Mouse (Mus musculus) MEL (cell line): ENCODE measurements around the gene Mycn.

Experiments
- CHD2 ChIP-seq: IDR thresholded peaks from 2 replicates; pipeline ENCODE4 v1.6.1; 2011; ENCODE audit warnings: low read length, improper control_type of control experiment
- CTCF ChIP-seq, 3 experiments: IDR thresholded peaks in 2 of 3; conservative IDR thresholded peaks in 1 of 3; 2 replicates each; pipeline ENCODE4 v1.5.1; 2011 to 2012; ENCODE audit warnings: low read length in 3 of 3, low read depth in 2 of 3, mild to moderate bottlenecking in 2 of 3, improper control_type of control experiment in 1 of 3, inconsistent platforms in 1 of 3, mixed read lengths in 1 of 3, moderate library complexity in 1 of 3; ENCODE audit not compliant: control insufficient read depth in 1 of 3, insufficient read depth in 1 of 3, poor library complexity in 1 of 3, severe bottlenecking in 1 of 3
- EP300 ChIP-seq, 2 experiments: IDR thresholded peaks; 2 replicates each; pipeline ENCODE4 v1.6.1; 2011; ENCODE audit warnings: improper control_type of control experiment in 2 of 2, low read length in 2 of 2, low read depth in 1 of 2, mild to moderate bottlenecking in 1 of 2
- ETS1 ChIP-seq: IDR thresholded peaks from 2 replicates; pipeline ENCODE4 v1.6.1; 2012; ENCODE audit warnings: low read depth, mild to moderate bottlenecking, inconsistent platforms, low read length, improper control_type of control experiment, moderate library complexity
- HCFC1 ChIP-seq: IDR thresholded peaks from 2 replicates; pipeline ENCODE4 v1.6.1; 2012; ENCODE audit warnings: low read depth, mild to moderate bottlenecking, inconsistent platforms, low read length, improper control_type of control experiment, moderate library complexity
- KAT2A ChIP-seq: conservative IDR thresholded peaks from 2 replicates; pipeline ENCODE4 v1.6.1; 2012; ENCODE audit warnings: low read depth, low read length, improper control_type of control experiment, inconsistent platforms
- MEF2A ChIP-seq: IDR thresholded peaks from 2 replicates; pipeline ENCODE4 v1.6.1; 2014; ENCODE audit warnings: low read depth, mild to moderate bottlenecking, inconsistent platforms, low read length, improper control_type of control experiment; ENCODE audit not compliant: poor library complexity, insufficient replicate concordance, severe bottlenecking; ENCODE audit errors: extremely low read depth
- POLR2A ChIP-seq, 2 experiments: IDR thresholded peaks; 2 replicates each; pipeline ENCODE4 v1.6.1; 2011 to 2012; ENCODE audit warnings: low read length in 2 of 2, mild to moderate bottlenecking in 2 of 2, control low read depth in 1 of 2, improper control_type of control experiment in 1 of 2, low read depth in 1 of 2, moderate library complexity in 1 of 2; ENCODE audit not compliant: control insufficient read depth in 1 of 2, insufficient read depth in 1 of 2, poor library complexity in 1 of 2
- POLR2AphosphoS2 ChIP-seq: IDR thresholded peaks from 2 replicates; pipeline ENCODE4 v1.6.1; 2011; ENCODE audit warnings: low read length, improper control_type of control experiment
- POLR2AphosphoS5 ChIP-seq: IDR thresholded peaks from 2 replicates; pipeline ENCODE4 v1.6.1; 2012; ENCODE audit warnings: low read depth, borderline replicate concordance, mild to moderate bottlenecking, inconsistent platforms, low read length, moderate library complexity, mixed read lengths
- SIN3A ChIP-seq: IDR thresholded peaks from 2 replicates; pipeline ENCODE4 v1.6.1; 2012; ENCODE audit warnings: low read length, improper control_type of control experiment, inconsistent platforms
- SMC3 ChIP-seq: IDR thresholded peaks from 2 replicates; pipeline ENCODE4 v1.6.1; 2011; ENCODE audit warnings: low read depth, low read length, improper control_type of control experiment
- UBTF ChIP-seq: IDR thresholded peaks from 2 replicates; pipeline ENCODE4 v1.6.1; 2012; ENCODE audit warnings: low read depth, mild to moderate bottlenecking, inconsistent platforms, low read length, improper control_type of control experiment, moderate library complexity, borderline replicate concordance; ENCODE audit not compliant: insufficient read depth
- ZMIZ1 ChIP-seq: IDR thresholded peaks from 2 replicates; pipeline ENCODE4 v1.6.1; 2012; ENCODE audit warnings: low read depth, mild to moderate bottlenecking, inconsistent platforms, low read length, improper control_type of control experiment, moderate library complexity

DNA sequence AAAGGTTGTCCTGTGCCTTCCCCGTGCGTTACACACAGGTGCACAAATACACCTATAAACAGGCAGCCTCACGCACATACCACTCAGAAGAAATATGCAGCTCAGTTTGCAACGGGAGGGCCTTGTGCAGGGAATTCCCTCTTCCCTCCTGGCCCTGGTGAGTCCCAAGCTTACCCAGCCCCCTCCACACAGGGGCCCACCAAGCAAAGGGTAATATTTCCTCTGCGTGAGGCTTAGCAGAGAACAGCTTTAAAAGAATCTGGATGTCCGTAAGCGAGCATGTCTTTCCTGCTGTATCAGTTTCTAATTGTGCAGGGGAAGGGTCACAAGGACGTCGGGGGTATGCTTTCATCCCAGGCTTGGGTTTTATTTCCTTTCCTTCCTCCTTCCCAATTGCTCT lies 25.4 kb downstream of the Mycn start:
- TF ChIP-seq POLR2A (IDR thresholded peaks at IDR 0.05; ENCODE audit: control insufficient read depth in 1 of 2, insufficient read depth in 1 of 2, low read depth in 1 of 2, low read length in 2 of 2, poor library complexity in 1 of 2) (no peak), CHD2 (no peak), SMC3 (no peak), CTCF (IDR thresholded peaks at IDR 0.05 in 2 of 3, conservative IDR thresholded peaks at IDR 0.05 in 1 of 3; ENCODE audit: control insufficient read depth in 1 of 3, insufficient read depth in 1 of 3, low read depth in 2 of 3, low read length in 3 of 3, poor library complexity in 1 of 3, severe bottlenecking in 1 of 3) (no peak), ETS1 (no peak), MEF2A (no peak), SIN3A (no peak), POLR2AphosphoS2 (no peak), EP300 (IDR thresholded peaks at IDR 0.05; ENCODE audit: low read depth in 1 of 2, low read length in 2 of 2) (no peak), KAT2A (no peak), UBTF (no peak), ZMIZ1 (no peak), HCFC1 (no peak), POLR2AphosphoS5 (no peak)
